Mouse (Mus musculus) hindlimb bud, embryonic 11.5 days (tissue): ENCODE data around the gene Ncdn.

Experiments used
- DNase-seq: peaks from one replicate; pipeline ENCODE4 v3.0.0-alpha.2; 2012; ENCODE audit warnings: low read depth, low spot score; ENCODE audit errors: extremely low spot score

The Ncdn gene

GRCm38 (mm10) chr4:126753268-126754230 lies at the start of gene Ncdn, which contains the start of gene AU040320:
Ncdn (minus strand) TSS chr4:126753438.
AU040320 (plus strand) TSS chr4:126753544.
- no peak for DNase-seq

DNA sequence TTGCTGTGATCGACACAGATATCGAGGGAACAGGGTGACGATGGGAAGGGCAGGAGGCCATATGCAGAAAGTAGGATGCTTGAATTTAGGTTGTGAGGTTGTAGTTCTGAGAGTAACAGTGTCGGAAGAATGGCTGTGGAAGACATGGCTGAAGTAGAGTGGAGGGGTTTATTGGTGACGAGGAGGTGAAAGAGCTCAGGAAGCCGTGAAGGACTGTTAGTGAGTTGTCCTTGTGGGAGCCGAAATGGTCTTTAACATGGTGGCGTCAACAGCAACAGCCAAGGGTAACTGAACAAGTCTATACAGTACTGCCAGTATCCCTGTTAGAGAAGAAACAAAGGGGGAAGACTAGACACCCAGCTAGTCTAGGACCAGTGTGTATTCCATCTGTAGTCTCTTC lies 48.9 kb upstream of the Ncdn start:
- DNase-seq: no peak

DNA sequence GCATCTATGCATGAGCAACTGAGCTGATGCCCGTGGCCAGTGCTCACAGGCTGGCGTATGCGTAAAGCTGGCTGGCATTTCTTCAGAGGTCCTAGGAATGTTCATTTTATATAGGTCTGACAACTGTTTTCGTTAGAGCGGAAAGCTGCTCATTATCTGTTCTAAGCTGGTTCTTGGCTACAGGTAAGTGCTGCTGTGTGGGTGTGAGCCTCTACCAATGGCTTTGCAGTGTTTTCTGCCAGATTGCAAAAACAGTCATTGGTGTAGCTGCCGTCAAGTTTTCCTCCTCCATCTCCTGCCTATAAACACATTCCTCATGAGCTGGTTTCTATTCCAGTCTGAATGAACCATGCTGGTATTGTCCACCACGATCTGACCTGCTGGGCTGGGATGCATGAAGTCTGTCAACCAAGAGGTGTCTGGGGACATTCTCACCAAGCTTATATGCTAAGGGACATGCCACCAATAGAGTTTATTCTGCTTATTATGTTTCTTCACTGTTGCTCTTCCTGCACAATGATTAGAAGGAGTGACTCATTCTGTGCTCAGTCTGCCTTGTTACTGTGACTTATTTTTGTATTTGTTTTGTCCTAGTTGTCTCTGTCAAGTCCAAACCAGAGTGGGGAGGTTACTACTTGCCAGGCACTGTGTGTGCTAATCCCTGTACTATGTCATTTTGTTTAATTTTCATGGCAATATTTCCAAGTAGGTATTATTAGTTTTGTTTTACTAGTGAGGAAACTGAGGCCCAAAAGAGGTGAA lies 39.3 kb upstream of the Ncdn start:
- no peak for DNase-seq

DNA sequence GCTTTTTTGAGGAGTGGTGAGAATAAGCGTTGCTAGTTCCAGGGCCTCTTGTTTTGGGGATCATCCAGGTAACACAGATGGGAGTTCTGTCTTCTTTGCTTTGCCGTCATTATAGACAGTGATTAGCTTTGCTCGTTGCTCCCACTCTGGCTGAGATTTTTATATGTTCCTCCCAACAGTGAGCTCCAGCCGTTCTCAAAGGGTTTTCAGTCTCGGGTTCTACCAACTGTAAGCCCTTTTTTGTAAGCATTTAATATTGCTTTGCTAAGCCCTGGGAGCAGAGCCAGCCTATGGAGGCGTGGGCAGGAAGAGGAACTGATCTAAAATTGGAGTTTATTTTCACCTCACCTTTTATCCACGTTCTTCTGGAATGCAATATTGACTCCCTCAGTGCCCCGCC lies 29.8 kb upstream of the Ncdn start:
- DNase-seq: no peak

DNA sequence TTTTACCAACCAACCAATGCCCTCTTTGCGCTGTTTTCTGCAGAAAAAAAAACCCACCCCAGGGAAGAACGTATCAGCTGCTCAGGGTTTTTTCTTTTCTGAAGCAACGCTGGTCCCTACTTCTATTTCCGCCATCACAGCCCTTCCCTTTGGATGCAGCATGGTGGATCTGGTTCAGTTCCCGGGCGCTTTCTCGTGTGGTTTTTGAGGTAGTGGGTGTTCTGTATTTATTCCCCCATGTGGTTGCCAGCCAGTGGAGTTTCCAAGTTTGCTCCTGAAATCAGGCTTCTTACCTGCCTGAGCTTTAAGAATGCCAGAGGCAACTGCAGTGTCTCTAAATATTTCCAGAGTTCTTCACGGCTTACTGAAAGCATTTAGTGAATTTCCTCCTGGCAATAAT lies 29.3 kb upstream of the Ncdn start:
- no peak for DNase-seq

DNA sequence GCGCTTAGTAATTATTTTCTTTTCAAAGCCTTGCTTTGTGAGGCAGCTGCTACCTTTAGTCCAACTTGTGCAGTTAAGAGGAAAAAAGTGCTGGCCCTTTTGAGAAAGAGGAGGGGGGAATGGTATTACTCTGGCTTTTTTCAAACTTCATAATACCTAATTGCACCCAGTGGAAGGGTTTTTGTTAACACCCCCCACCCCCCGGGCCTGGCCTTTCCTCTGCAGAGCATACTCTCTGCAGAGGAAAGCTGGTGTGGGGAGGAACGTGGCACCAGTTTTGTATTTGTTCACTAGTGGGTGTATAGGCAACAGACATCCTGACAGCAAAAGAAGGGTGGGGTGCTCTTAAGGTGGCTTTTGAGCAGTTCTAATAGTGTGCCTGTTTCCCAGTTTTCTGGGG lies 28.6 kb upstream of the Ncdn start:
- no peak for DNase-seq

GRCm38 (mm10) chr4:126779826-126780775 lies 26.9 kb upstream of the Ncdn start:
- DNase-seq: no peak

- no peak for DNase-seq
Observed at GRCm38 (mm10) chr4:126779148-126779581, 25.9 kb upstream of the Ncdn start.

- no peak for DNase-seq
Observed at GRCm38 (mm10) chr4:126775182-126775581, 21.9 kb upstream of the Ncdn start.

- no peak for DNase-seq
Observed at GRCm38 (mm10) chr4:126773871-126774270, 20.6 kb upstream of the Ncdn start.

DNA sequence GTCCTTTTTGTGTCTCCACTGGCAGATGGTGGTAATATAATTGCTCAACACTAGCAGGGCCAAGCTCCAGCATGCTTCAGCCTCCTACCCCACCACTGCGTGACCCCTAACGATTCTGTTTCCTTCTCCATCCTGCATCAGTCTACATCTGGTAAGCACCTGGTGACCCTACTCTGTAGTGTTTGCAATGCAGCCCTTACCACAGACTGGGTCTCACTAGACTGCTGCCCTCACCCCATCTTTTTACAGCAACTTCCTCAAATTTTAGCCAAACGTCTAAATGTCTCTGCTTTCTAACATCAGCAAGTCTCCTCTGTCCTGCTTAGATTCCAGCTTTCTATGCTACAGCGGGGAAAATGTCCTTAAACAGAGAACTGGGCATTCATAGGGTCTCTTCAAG lies 17.6 kb upstream of the Ncdn start:
- no peak for DNase-seq

DNA sequence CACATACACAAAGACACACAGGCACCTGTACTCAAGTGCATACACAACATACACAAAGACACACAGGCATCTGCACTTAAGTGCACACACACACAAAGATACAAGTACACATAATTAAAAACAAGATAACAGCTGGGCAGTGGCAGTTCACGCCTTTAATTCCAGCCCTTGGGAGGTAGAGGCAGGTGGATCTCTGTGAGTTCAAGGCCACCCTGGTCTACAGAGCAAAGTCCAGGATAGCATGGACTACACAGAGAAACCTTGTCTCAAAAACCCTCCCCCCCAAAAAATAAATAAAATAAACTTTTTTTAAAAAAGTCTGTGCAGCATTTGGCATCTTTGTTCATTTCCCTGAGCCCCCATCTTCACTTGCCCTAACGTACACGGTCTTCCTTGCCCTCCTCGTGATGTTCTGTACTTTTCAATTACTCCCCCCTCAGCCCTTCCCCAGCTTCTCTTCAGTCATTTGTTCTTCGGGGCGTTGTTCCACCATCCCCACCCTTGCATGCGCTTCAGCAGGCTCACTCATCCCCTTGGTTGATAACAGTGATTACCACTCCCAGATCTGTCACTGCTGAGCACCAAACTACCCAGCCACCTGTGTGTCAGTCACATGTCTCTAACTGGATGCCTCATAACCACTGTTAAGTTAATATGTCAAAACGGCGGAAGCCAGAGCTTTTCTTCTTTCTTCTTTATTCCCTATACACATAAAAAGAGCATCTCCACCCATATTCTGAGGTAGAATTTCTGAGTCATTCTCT lies 16.7 kb upstream of the Ncdn start:
- DNase-seq: no peak

GRCm38 (mm10) chr4:126763483-126763882 lies 10.2 kb upstream of the Ncdn start:
- no peak for DNase-seq

DNA sequence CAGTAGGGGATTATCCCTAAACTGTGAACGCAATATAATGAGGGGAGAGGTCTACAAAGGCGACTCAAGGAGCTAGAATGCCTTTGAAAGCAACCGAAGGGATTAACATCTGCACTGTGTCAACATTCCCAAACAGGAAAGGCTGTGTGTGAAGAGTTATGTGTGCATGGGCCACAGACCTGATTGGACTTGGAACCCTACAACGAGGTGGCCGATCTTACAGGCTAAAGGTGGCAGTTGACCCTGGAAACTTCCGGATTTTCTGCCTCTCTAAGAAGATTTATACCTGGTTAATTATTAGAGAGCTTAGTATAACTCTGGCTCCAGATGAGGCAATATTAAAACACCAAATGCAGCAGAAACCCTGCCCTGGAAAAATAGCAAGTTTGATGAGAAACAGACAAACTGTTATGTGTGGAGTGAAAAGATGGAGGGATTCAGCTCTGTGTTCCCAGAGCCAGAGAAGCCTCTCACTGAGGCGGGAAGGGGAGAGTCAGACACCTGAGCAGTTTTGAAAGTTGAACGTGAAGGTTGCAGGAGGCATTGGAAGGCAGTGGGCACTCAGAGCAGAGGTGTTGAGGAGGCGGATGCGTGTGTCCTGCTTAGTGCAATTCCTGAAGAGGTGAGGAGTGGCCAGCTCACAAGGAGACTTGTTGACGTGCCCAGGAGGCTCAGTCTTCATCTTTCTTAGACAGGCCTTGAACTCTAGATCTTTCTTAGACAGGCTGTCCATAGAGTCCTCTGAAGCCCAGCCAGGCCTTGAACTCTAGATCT lies 9.5 kb upstream of the Ncdn start:
- no peak for DNase-seq

DNA sequence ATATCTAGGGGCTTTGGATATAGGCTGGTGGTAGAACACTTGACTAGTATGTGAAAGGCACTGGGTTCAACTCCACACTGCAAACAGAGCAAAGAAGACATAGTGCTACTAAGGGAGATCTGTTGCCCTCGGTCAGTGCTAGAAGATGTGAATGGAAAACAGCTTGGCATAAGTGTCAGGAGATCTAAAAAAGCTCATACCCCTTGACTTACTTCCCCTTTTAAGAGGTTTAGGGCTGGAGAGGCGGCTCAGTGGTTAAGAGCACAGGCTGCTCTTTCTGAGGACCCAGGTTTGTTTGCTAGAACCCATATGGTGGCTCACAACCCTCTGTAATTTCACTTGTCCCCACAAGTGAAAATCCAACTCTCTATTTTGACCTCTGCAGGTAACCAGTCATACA lies 6.2 kb upstream of the Ncdn start:
- no peak for DNase-seq

GRCm38 (mm10) chr4:126758299-126758698 lies 5.1 kb upstream of the Ncdn start:
- no peak for DNase-seq

DNA sequence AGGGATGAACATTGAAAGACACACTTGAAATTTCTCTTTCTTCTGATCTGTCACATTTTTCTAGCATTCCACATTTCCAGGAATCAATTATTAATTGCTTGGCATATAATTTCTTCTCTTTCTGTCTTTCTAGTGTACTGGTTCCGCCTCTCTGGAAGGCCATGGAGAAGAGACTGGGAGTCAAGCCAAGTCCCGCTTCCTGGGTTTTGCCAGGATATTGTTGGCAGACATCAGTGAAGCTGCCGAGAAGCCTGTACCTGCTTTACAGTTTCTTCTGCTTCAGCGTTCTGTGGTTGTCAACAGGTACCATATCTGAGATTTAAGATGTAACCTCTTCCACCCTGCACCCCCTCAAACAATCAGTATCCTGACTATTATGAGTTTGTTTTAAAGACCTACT lies 3.5 kb upstream of the Ncdn start:
- DNase-seq: no peak

DNA sequence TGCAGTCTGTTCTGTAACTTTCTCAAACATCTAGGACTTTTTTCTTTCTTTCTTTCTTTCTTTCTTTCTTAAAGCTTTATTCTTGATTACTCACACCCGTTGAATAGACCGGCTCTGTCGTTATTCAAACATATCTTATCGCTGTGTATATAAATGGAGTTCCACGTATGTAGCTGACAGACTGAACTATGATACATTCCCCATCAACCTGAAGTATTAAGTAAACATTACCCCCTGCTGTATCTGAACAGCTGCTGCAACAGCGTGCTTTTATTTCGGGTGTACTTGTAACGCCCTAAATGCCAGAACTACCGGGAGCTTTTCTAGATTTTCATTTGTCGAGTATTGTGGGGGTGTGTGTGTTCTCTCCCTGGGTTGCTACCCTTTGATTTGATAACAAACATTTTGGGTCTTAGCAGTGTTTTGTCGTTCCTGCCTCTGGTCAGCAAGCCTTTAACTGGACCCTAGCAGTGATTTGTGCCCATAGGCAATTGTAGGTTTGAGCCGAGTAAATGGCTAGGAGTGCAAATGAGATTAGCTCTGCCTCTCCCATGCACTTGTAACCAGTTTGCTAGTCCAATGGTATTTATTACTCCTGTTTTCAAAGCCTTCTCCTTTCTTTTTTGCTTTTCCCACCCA lies 1.6 kb upstream of the Ncdn start:
- DNase-seq: no peak

- no peak for DNase-seq
Observed at GRCm38 (mm10) chr4:126754231-126754611, 983 bp upstream of the Ncdn start.
